ENCODE assay signal across 13 mouse cellular contexts in genomic region chr2:57266679-57267393, GRCm38 (mm10). TPM values are rescaled to one million over a fixed set of nuclear protein-coding genes. Genes with fewer than 3 reads are reported as not detected.
DNase-seq lines count a peak whose midpoint lies in the region; ATAC-seq lines count a peak whose summit lies in the region.
"Had no signal": no experiment of that assay in that cellular context is flagged by ENCODE, and none has a peak within 500 bp of the region (broad histone marks: within the 10 kb centered on the region; RNA-seq: fewer than 3 reads in every experiment).

No protein-coding gene starts in this region.

- peak overlapping the region; percentile 40; the same call in 1 of the 2 replicates for H3K27ac ChIP-seq in brown adipose tissue, adult 24 weeks (replicated peaks; ENCODE audit: low read depth, low read length)
- no peak overlapping the region for H3K27ac ChIP-seq in forebrain, embryonic 16.5 days (ENCODE audit: low read length)
- no peak overlapping the region for H3K27ac ChIP-seq in midbrain, embryonic 15.5 days
- H3K27ac ChIP-seq: embryonic facial prominence, embryonic 12.5 days; heart, embryonic 15.5 days had no signal

- no peaks in the 10 kb centered on the region for H3K36me3 ChIP-seq in forebrain, embryonic 16.5 days (ENCODE audit: control insufficient read depth, insufficient read depth)
- no peaks in the 10 kb centered on the region for H3K36me3 ChIP-seq in midbrain, embryonic 15.5 days (replicated peaks)
- H3K36me3 ChIP-seq: embryonic facial prominence, embryonic 12.5 days; heart, embryonic 15.5 days had no signal

- H3K9me3 ChIP-seq in forebrain, embryonic 16.5 days (ENCODE audit: control insufficient read depth, low read length): no peaks in the 10 kb centered on the region
- no peaks in the 10 kb centered on the region for H3K9me3 ChIP-seq in midbrain, embryonic 15.5 days
- H3K9me3 ChIP-seq: embryonic facial prominence, embryonic 12.5 days; heart, embryonic 15.5 days had no signal

- H3K27me3 ChIP-seq in forebrain, embryonic 16.5 days (replicated peaks; ENCODE audit: control insufficient read depth, insufficient read depth, low read length): no peaks in the 10 kb centered on the region
- peaks cover 12% of the 10 kb centered on the region; the same call in 1 of the 2 replicates for H3K27me3 ChIP-seq in midbrain, embryonic 15.5 days (replicated peaks)
- H3K27me3 ChIP-seq: embryonic facial prominence, embryonic 12.5 days; heart, embryonic 15.5 days had no signal

- WGBS in forebrain, embryonic 16.5 days: 18% methylated on average over 4 of the region's 4 CpGs
- WGBS in midbrain, embryonic 15.5 days: 26% methylated on average over 4 of the region's 4 CpGs

- no peak overlapping the region for H3K9ac ChIP-seq in forebrain, embryonic 16.5 days (replicated peaks; ENCODE audit: low read depth, low read length)
- H3K9ac ChIP-seq in midbrain, embryonic 15.5 days: no peak overlapping the region
- H3K9ac ChIP-seq: embryonic facial prominence, embryonic 12.5 days; heart, embryonic 15.5 days had no signal

- H3K4me3 ChIP-seq in brown adipose tissue, adult 24 weeks (ENCODE audit: insufficient read depth, low read depth, low read length): no peak overlapping the region
- H3K4me3 ChIP-seq in forebrain, embryonic 16.5 days (replicated peaks; ENCODE audit: low read length): no peak overlapping the region
- no peak overlapping the region for H3K4me3 ChIP-seq in midbrain, embryonic 15.5 days
- H3K4me3 ChIP-seq: embryonic facial prominence, embryonic 12.5 days; heart, embryonic 15.5 days had no signal

- H3K4me2 ChIP-seq in forebrain, embryonic 16.5 days (ENCODE audit: low read length): no peak overlapping the region
- H3K4me2 ChIP-seq in midbrain, embryonic 15.5 days: no peak overlapping the region
- H3K4me2 ChIP-seq: embryonic facial prominence, embryonic 12.5 days; heart, embryonic 15.5 days had no signal

- H3K4me1 ChIP-seq in brown adipose tissue, adult 24 weeks (ENCODE audit: control insufficient read depth, insufficient read depth, insufficient read length, low read length): peaks cover 2% of the 10 kb centered on the region; the same call in 1 of the 2 replicates
- H3K4me1 ChIP-seq in forebrain, embryonic 16.5 days (replicated peaks; ENCODE audit: control insufficient read depth, insufficient read depth, low read length): peaks cover 8% of the 10 kb centered on the region
- H3K4me1 ChIP-seq in midbrain, embryonic 15.5 days: 0 out of 2 replicates have a peak, but pooled peaks cover 5% of the 10 kb centered on the region
- H3K4me1 ChIP-seq: heart, embryonic 15.5 days had no signal

- DNase-seq in embryo, embryonic 10 days (ENCODE audit: low spot score): peak; percentile 58
- no peak for DNase-seq in embryo, embryonic 10.5 days (ENCODE audit: low spot score)
- no peak for DNase-seq in kidney, postnatal 4 days
- DNase-seq in urinary bladder, postnatal 4 days (ENCODE audit: low spot score in 2 of 2): no peak
- no peak for DNase-seq in cerebellum, postnatal 25 days
- DNase-seq: kidney, adult 18-20 months; right cerebral cortex, adult 18-20 months had no signal

- ATAC-seq in forebrain, embryonic 16.5 days: peak; percentile 54; the same call in 1 of the 2 replicates
- ATAC-seq in midbrain, embryonic 15.5 days (replicated peaks): peak; percentile 78; the same call in 1 of the 2 replicates
- ATAC-seq: lung, postnatal 0 days had no signal

RNA-seq across cellular contexts. Expression of gene Gpd2, which starts 29.4 kb away (rescaled TPM):
- 590 and 641 TPM in 2 replicates for polyA plus RNA-seq in brown adipose tissue, adult 24 weeks (2012; ENCODE audit: insufficient read depth, insufficient read length, missing spikeins)
- polyA plus RNA-seq in forebrain, embryonic 16.5 days (2015; fragmentation: Nextera tagmentation; extraction: Ambion mirVana): 28.5 and 31.2 TPM in 2 replicates
- 19.5 and 20.5 TPM in 2 replicates for polyA plus RNA-seq in midbrain, embryonic 15.5 days (2015; fragmentation: Nextera tagmentation; extraction: Ambion mirVana)

Comparison
In these comparisons a context has a peak if more than half of its experiments do, and no peak if none do; other contexts are left out.
1. RNA of gene Gpd2, which starts 29.4 kb away (polyA plus RNA-seq): 590 to 641 TPM in brown adipose tissue, adult 24 weeks; 28.5 to 31.2 TPM in forebrain, embryonic 16.5 days and 19.5 to 20.5 TPM in midbrain, embryonic 15.5 days; every median in the first group is over 10 times any median in the second.